Mouse (Mus musculus) hindbrain, embryonic 11.5 days (tissue): ENCODE results near the gene Cdk19. TPM values are rescaled to one million over a fixed set of nuclear protein-coding genes. Genes with fewer than 3 reads are reported as not detected.

Experiments used
- ATAC-seq: fragments of 200-750 bp; cut with Nextera tagmentation; 2 replicates; pipeline ENCODE4 v1.8.0; 2017; ENCODE audit warnings: mild to moderate bottlenecking, moderate TSS enrichment, moderate library complexity; ENCODE audit not compliant: low FRiP score
- DNase-seq: peaks from one replicate; pipeline ENCODE4 v3.0.0-alpha.2; 2015; ENCODE audit warnings: low spot score
- H3K27ac ChIP-seq: fragments of 300-500 bp; sonication (generic); 2 replicates; pipeline ENCODE4 v1.5.1; 2014; ENCODE audit warnings: mild to moderate bottlenecking, low read depth, low read length
- H3K27me3 ChIP-seq: fragments of 300-500 bp; sonication (generic); 2 replicates; pipeline ENCODE4 v1.6.1; 2014; ENCODE audit warnings: mild to moderate bottlenecking, low read length, moderate library complexity, mixed read lengths; ENCODE audit not compliant: control insufficient read depth, insufficient read depth
- H3K36me3 ChIP-seq: fragments of 300-500 bp; sonication (generic); 2 replicates; pipeline ENCODE4 v1.6.1; 2014; ENCODE audit warnings: mild to moderate bottlenecking, low read length, moderate library complexity, mixed read lengths; ENCODE audit not compliant: control insufficient read depth, insufficient read depth
- H3K4me1 ChIP-seq: fragments of 300-500 bp; sonication (generic); replicated peaks from 2 replicates; pipeline ENCODE4 v1.6.1; 2014; ENCODE audit warnings: low read length, mixed read lengths; ENCODE audit not compliant: control insufficient read depth, insufficient read depth
- H3K4me2 ChIP-seq: fragments of 300-500 bp; sonication (generic); replicated peaks from 2 replicates; pipeline ENCODE4 v1.6.1; 2014; ENCODE audit warnings: mild to moderate bottlenecking, low read depth, low read length
- H3K4me3 ChIP-seq: fragments of 300-500 bp; sonication (generic); 2 replicates; pipeline ENCODE4 v1.5.1; 2014; ENCODE audit warnings: low read depth, low read length
- H3K9ac ChIP-seq: fragments of 300-500 bp; sonication (generic); 2 replicates; pipeline ENCODE4 v1.6.1; 2014; ENCODE audit warnings: low read depth, low read length
- H3K9me3 ChIP-seq: fragments of 300-500 bp; sonication (generic); 2 replicates; pipeline ENCODE4 v1.6.1; 2016; ENCODE audit warnings: low read length; ENCODE audit not compliant: control insufficient read depth
- WGBS: fragments of 180-500 bp; shearing (Covaris S2); extraction: QIAGEN DNeasy Blood & Tissue Kit; methylation state at CpG from one replicate; pipeline ENCODE4 v1.1.7; 2014; 5-methylcytosine and 5-hydroxymethylcytosine counted together
- polyA plus RNA-seq: library from polyadenylated mRNA; unstranded; fragments of >200 nt; fragmentation: Nextera tagmentation; extraction: Ambion mirVana; gene quantifications from 2 replicates; pipeline ENCODE4 v1.2.1, GENCODE M21; 2014

Gene Cdk19
- polyA plus RNA-seq, 1 experiment from 2014 or later = 9.0 TPM

DNA sequence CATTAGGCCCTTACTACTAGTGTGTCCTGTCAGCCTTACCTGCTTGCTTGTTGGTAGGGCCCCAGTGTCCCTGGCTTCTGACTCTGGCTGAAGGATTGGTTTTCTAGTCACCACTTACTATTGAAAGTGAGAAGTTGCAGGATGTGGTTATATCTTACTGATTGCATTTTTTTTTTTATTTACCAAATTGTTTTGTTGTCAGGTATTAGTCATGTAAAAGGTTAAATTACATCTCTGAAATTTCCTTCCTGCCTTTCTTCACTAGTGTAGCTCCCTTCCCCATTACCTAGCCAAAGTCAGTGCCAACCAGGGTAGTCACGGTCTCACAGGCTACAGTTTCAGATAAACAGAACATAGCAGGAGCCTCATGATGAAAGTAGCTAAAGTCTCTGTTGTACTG is 139.9 kb downstream of the Cdk19 start:
- Histone ChIP-seq H3K27ac (no peak overlapping the region), H3K9ac (no peak overlapping the region), H3K9me3 (no peaks in the 10 kb centered on the region), H3K36me3 (no peaks in the 10 kb centered on the region; the same call in 1 of the 2 replicates), H3K4me2 (no peak overlapping the region), H3K4me3 (no peak overlapping the region), H3K4me1 (no peaks in the 10 kb centered on the region), H3K27me3 (no peaks in the 10 kb centered on the region)
- DNase-seq = no peak
- WGBS = 83% methylated on average over 1 of the region's 1 CpGs
- ATAC-seq = no peak

DNA sequence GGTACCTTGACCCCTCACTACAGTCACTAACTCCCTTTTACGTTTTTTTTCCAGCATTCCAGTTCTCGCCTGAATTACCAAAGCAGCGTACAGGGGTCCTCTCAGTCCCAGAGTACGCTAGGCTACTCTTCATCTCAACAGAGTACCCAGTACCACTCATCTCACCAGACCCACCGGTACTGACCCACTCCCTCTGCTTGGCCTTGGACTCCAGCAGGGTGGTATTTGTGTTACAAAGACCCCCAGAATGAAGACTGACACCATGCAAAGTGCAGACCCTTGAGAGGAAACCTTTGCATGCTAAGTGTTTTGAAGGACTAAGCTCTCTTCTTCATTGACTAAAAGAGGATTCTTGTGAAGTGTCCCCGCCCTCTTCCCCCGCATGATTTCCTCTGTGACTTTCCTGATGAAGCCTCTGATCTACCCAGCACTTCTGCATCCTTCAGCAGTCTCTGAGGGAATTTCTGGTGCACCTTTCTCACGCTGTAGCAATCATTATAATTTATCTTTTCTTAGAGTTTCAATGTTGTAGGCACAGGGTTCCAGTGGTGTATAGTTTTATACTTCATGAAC is 140.3 kb downstream of the Cdk19 start:
- Histone ChIP-seq H3K36me3 (no peaks in the 10 kb centered on the region; the same call in 1 of the 2 replicates), H3K9ac (no peak overlapping the region)

DNA sequence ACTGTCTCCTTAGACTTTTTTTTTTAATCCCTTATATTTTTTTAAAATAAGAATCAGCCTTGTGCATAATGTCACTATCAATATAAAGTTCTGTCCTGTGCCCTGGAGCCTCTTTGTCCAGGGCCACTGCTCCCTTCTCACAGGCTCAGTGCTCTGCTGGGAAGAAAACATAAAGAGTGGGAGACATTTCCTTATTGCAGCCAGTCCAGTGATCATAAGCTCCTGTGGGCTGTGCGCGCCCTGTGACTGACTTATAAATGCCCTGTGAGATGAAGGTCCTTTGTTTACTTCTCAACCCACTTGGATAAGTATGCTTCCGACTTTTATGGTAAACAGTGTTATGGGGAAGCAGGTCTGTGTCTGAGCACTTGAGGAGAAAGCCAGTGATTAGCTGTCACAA is 142.2 kb downstream of the Cdk19 start:
- DNase-seq (no peak), ATAC-seq (no peak)
- Histone ChIP-seq H3K36me3 (no peaks in the 10 kb centered on the region; the same call in 1 of the 2 replicates), H3K27ac (no peak overlapping the region), H3K4me1 (no peaks in the 10 kb centered on the region), H3K9me3 (no peaks in the 10 kb centered on the region), H3K27me3 (no peaks in the 10 kb centered on the region), H3K4me3 (no peak overlapping the region), H3K9ac (no peak overlapping the region), H3K4me2 (no peak overlapping the region)
- WGBS = 92% methylated on average over 3 of the region's 3 CpGs

More for the DNA sequence above, 140.3 kb downstream of the Cdk19 start:
- no peak for DNase-seq
- no peaks in the 10 kb centered on the region for H3K4me1 ChIP-seq
- no peaks in the 10 kb centered on the region for H3K9me3 ChIP-seq
- H3K27ac ChIP-seq = no peak overlapping the region
- H3K27me3 ChIP-seq = no peaks in the 10 kb centered on the region
- no peak overlapping the region for H3K4me2 ChIP-seq
- no peak for ATAC-seq
- H3K4me3 ChIP-seq = no peak overlapping the region
- 73% methylated on average over 8 of the region's 8 CpGs for WGBS

DNA sequence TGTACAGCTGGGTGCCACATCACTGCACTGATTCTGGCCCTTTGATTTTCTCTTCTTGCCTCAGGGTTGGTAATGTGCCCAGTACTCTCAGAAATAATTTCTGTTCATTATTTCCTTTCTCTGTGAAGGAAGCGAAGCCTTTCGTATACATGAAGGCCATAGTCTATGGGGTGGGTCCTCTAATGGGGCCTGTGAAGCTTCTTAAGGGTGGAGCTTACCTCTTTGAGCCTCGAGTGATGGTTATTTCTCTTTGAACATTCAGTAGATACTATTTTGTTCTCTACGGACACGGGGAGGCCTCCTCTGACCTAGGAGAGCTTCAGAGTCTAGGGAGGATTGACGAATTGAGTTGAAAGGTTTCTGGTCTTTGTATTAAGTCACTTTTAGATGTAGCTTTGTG is 142.9 kb downstream of the Cdk19 start:
- WGBS = 89% methylated on average over 6 of the region's 6 CpGs
- H3K4me3 ChIP-seq = no peak overlapping the region
- H3K4me2 ChIP-seq = no peak overlapping the region
- no peak for ATAC-seq
- DNase-seq = no peak
- no peaks in the 10 kb centered on the region for H3K36me3 ChIP-seq
- H3K9me3 ChIP-seq = no peaks in the 10 kb centered on the region
- H3K27ac ChIP-seq = no peak overlapping the region
- H3K9ac ChIP-seq = no peak overlapping the region
- H3K4me1 ChIP-seq = no peaks in the 10 kb centered on the region
- H3K27me3 ChIP-seq = no peaks in the 10 kb centered on the region

DNA sequence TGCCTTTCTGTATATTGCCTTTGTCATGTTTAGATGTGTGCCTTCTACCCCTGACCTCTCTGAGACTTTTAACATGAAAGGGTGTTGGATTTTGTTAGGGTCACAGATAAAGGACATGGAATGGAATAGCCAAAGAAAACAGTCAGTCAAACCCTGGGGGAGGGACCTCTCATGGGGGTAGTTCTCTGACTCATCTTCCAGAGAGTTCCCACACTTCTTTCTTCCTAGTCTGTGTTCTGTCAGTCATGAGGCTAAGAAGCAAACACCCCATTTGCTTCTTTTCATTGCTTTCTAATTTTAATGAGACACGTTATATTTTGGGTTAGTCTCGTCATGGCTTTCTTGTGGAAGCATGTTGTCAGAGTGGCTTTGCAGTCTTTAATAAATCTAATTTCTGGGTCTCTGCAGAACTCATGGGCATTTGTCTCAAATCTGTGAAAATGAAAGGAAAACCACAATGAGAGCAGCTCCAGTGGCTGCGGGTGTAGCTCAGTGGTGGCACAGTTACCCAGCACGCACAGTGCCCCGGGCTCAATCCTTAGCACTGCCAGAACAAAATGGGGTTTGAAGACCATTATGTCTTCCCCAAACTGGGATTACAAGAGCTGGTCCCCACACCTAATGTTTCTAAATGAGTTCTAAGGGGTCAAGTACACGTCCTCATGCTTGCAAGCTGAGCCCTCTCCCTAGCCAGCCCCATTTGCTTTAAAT is 149.9 kb downstream of the Cdk19 start:
- ATAC-seq = no peak
- H3K9ac ChIP-seq = no peak overlapping the region
- no peak overlapping the region for H3K4me2 ChIP-seq

DNA sequence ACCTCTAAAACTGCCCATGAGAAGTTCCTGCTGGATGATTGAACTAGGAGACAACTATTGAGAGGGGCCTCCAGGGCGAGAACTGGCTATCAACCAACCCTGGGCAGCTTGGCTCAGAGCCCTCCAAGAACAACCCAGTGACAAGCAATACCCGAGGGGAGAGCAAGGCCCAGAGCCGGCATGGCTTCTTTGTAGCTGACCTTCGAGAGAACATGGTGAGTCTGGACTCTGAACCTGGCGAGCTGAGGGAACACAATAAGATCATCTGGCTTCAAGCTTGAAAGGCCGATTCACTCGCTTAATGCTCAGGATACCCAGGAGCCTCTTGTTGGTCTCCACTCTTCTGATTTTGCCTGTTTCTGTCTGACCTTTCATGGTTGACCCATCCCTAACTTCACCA is 151.8 kb downstream of the Cdk19 start:
- H3K4me1 ChIP-seq = no peaks in the 10 kb centered on the region
- 92% methylated on average over 7 of the region's 7 CpGs for WGBS
- H3K9ac ChIP-seq = no peak overlapping the region
- H3K4me2 ChIP-seq = no peak overlapping the region
- no peaks in the 10 kb centered on the region for H3K9me3 ChIP-seq
- H3K27ac ChIP-seq = no peak overlapping the region
- H3K36me3 ChIP-seq = no peaks in the 10 kb centered on the region
- ATAC-seq (no peak), DNase-seq (no peak)
- H3K27me3 ChIP-seq = no peaks in the 10 kb centered on the region
- H3K4me3 ChIP-seq = no peak overlapping the region

More for the DNA sequence above, 149.9 kb downstream of the Cdk19 start:
- no peak overlapping the region for H3K4me3 ChIP-seq
- H3K4me1 ChIP-seq = no peaks in the 10 kb centered on the region
- no peaks in the 10 kb centered on the region for H3K27me3 ChIP-seq
- no peaks in the 10 kb centered on the region for H3K9me3 ChIP-seq
- H3K27ac ChIP-seq = no peak overlapping the region
- 83% methylated on average over 6 of the region's 6 CpGs for WGBS
- no peaks in the 10 kb centered on the region for H3K36me3 ChIP-seq
- DNase-seq = no peak

DNA sequence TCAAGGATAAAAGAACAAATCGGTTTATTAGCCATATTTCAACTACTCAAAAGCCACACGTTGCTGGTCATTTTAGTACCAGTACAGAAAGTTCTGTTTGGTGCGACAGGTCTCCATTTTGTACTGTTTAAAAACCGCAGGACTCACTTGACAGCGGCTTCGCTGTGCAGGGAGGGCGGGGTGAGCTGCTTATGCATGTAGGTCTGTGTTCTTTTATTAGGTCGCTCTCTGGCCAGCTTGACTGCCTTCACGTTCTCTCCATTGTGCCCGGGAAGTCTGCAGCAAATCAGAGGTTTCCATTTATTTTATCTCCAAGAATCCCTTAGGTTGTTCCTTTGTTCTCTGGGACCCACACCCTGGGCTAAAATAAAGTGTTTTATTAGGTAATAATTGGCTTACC is 152.4 kb downstream of the Cdk19 start:
- Histone ChIP-seq H3K9me3 (no peaks in the 10 kb centered on the region), H3K4me1 (no peaks in the 10 kb centered on the region), H3K27ac (no peak overlapping the region), H3K36me3 (no peaks in the 10 kb centered on the region), H3K4me2 (no peak overlapping the region), H3K27me3 (no peaks in the 10 kb centered on the region), H3K4me3 (no peak overlapping the region), H3K9ac (no peak overlapping the region)
- DNase-seq = no peak
- ATAC-seq = no peak
- 85% methylated on average over 10 of the region's 10 CpGs for WGBS

DNA sequence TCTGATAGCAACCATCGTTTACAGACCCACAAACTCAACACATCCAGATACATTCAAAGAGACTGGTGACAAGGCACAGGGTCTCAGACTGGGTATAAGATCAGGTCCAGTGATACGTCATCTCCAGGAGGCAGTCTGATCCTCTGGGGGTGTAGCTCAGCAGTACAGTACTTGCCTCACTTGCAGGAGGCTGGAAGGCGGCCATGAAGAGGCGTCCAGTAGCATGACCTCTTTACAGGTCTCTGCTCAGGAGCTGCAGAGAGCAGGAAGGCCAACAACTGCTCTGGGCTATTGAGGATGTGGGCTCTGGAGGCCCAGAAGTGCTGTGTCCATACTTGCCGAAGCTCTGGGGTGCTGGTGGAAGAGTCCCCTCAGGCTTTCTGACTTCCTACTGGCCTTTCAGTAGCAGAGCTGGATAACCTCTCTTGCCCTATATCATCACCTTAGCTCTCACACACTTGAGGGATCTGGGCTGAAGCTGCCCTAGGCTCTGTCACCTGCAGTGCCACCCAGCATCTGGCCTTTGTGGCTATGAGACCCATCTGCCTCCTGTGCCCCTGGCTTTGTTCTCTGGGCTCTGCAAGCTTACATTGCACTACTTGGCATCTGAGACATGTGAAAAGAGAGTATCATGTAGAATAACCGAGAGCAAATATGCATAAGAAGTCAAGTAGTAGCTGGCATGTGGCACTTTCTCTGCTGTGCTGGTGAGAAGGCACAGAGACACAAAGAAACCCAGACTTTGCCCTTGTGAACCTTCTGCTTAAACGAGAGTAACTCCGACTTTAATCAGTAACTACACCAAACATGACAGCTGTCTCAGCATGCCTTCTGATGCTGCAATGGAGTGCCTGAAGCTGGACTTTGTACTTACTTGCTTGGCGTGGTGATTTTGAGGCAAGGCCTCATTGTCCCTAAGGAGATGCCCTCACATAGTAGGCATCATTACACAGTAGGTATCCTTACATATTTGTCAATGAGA is 155.1 kb downstream of the Cdk19 start:
- Histone ChIP-seq H3K9me3 (no peaks in the 10 kb centered on the region), H3K4me3 (no peak overlapping the region), H3K9ac (no peak overlapping the region), H3K4me2 (no peak overlapping the region), H3K36me3 (no peaks in the 10 kb centered on the region), H3K4me1 (no peaks in the 10 kb centered on the region), H3K27me3 (no peaks in the 10 kb centered on the region), H3K27ac (no peak overlapping the region)
- DNase-seq (no peak), ATAC-seq (no peak)
- 81% methylated on average over 9 of the region's 9 CpGs for WGBS
